Mouse (Mus musculus): ENCODE measurements around the gene Pms1. TPM values are rescaled to one million over a fixed set of nuclear protein-coding genes. Genes with fewer than 3 reads are reported as not detected.
"Not testable (repeated sequence)": the region's sequence is repeated elsewhere in the genome, so short reads cannot be mapped to it uniquely, and the experiment has no call there.

Gene Pms1
- polyA plus RNA-seq (2014; fragmentation: Nextera tagmentation; extraction: Ambion mirVana), result 21.6 and 25.9 TPM in 2 replicates

DNA sequence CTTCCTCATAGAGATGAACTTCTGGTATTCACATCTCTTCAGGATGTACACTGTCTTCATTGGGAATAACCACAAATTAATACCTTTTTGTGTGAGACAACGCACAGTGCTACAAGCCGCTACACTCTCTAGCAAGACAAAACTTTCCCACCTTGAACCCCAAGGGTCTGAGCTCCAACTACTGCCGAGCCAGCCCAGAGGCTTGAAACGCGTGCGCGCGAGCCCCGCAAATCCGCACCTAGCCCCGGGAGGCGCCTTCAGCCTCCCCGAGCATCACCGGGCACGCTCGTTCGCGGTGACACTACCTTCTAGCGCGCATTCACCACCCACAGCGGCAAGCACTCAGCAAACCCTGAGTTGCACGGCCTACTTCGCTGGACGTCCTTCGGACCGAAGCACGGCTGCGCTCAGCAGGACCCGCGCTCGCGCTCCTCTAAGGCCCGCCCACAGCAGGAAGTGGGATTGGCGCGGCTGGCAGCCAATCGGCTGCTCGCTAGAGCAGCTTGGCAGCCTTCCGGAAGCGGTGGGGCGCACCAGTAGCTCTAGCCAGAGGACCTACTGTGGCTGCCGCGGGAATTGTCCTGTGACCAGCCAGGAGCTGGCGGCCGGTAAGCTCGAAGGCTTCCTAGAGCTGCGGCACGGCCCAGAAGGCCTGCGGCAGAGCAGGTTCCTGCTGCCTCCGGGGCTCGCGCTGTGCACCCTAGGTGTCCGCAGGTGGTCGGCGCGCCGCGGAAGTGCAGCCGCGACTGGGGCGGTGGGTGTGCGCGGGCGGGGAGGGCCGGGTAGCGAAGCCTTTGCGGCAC lies at the start of gene Pms1, which contains the start of the genes Ormdl1 and Gm28778:
TSS of gene Pms1 (minus strand) at position 438 of the 803 bp plus-strand sequence.
TSS of gene Ormdl1 (plus strand) at position 515 of the 803 bp plus-strand sequence.
TSS of gene Gm28778 (plus strand) at position 531 of the 803 bp plus-strand sequence.
- Histone ChIP-seq H3K27ac (replicated peaks; ENCODE audit: low read depth, low read length) (peak within 1 kb of the TSS; percentile 66; the same call in 1 of the 2 replicates), H3K9me3 (replicated peaks; ENCODE audit: control insufficient read depth, low read length) (no peaks in the 10 kb centered on the region), H3K9ac (replicated peaks; ENCODE audit: low read length) (peak within 1 kb of the TSS; percentile 77), H3K4me1 (ENCODE audit: control insufficient read depth, insufficient read depth, low read length) (no peaks in the 10 kb centered on the region), H3K36me3 (replicated peaks; ENCODE audit: control insufficient read depth, insufficient read depth, low read depth, low read length) (no peaks in the 10 kb centered on the region), H3K4me3 (ENCODE audit: low read depth, low read length) (peak within 1 kb of the TSS; percentile 66), H3K27me3 (ENCODE audit: control insufficient read depth, insufficient read depth, low read length) (no peaks in the 10 kb centered on the region), H3K4me2 (ENCODE audit: low read depth, low read length) (peak within 1 kb of the TSS; percentile 50)
- ATAC-seq (replicated peaks; ENCODE audit: insufficient number of reproducible peaks, low FRiP score, low TSS enrichment, low read depth) (peak; percentile 99), DNase-seq (ENCODE audit: low spot score) (peak; percentile 95)
- WGBS, result under 1% methylated on average over 66 of the region's 66 CpGs

DNA sequence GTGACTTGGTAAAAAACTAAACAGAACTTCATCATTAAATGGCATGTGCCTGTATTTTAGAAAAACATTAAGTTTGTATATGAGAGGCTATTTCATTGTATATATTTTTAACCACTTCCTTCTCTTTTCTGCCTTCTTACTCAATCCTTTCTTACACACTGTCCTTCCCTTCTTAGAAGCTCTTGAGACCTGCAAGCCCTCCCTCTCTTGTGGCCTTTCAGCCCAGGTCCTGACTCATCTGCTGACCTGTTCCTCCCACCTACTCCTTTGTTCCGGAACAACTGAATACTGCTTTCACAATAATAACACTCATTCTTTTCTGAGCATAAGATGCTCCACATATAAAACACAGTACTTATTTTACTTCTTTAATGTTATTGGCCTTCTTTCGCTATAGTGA lies 44.3 kb upstream of the Pms1 start:
- no peak for ATAC-seq (replicated peaks; ENCODE audit: insufficient number of reproducible peaks, low FRiP score, low TSS enrichment, low read depth)
- 97% methylated on average over 2 of the region's 2 CpGs for WGBS

DNA sequence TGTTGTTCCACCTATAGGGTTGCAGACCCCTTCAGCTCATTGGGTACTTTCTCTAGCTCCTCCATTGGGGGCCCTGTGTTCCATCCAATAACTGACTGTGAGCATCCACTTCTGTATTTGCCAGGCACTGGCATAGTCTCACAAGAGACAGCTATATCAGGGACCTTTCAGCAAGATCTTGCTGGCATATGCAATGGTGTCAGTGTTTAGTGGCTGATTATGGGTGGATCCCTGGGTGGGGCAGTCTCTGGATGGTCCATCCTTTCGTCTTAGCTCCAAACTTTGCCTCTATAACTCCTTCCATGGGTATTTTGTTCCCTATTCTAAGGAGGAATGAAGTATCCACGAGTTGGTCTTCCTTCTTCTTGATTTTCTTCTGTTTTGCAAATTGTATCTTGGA lies 40.6 kb upstream of the Pms1 start:
- not testable (repeated sequence) for H3K27ac ChIP-seq (replicated peaks; ENCODE audit: low read depth, low read length); DNase-seq (ENCODE audit: low spot score); ATAC-seq (replicated peaks; ENCODE audit: insufficient number of reproducible peaks, low FRiP score, low TSS enrichment, low read depth); H3K9ac ChIP-seq (replicated peaks; ENCODE audit: low read length); H3K4me2 ChIP-seq (ENCODE audit: low read depth, low read length); H3K27me3 ChIP-seq (ENCODE audit: control insufficient read depth, insufficient read depth, low read length); H3K4me1 ChIP-seq (ENCODE audit: control insufficient read depth, insufficient read depth, low read length); H3K4me3 ChIP-seq (ENCODE audit: low read depth, low read length); H3K36me3 ChIP-seq (replicated peaks; ENCODE audit: control insufficient read depth, insufficient read depth, low read depth, low read length); H3K9me3 ChIP-seq (replicated peaks; ENCODE audit: control insufficient read depth, low read length)
- WGBS, result 76% methylated on average over 2 of the region's 2 CpGs

More for the DNA sequence above, 44.3 kb upstream of the Pms1 start:
- no peaks in the 10 kb centered on the region; the same call in 1 of the 2 replicates for H3K9me3 ChIP-seq (replicated peaks; ENCODE audit: control insufficient read depth, low read length)
- no peak overlapping the region for H3K4me3 ChIP-seq (ENCODE audit: low read depth, low read length)
- H3K9ac ChIP-seq (replicated peaks; ENCODE audit: low read length), result no peak overlapping the region
- no peak overlapping the region for H3K27ac ChIP-seq (replicated peaks; ENCODE audit: low read depth, low read length)
- H3K4me2 ChIP-seq (ENCODE audit: low read depth, low read length), result no peak overlapping the region
- no peaks in the 10 kb centered on the region; the same call in none of the 2 replicates for H3K36me3 ChIP-seq (replicated peaks; ENCODE audit: control insufficient read depth, insufficient read depth, low read depth, low read length)
- H3K27me3 ChIP-seq (ENCODE audit: control insufficient read depth, insufficient read depth, low read length), result no peaks in the 10 kb centered on the region
- H3K4me1 ChIP-seq (ENCODE audit: control insufficient read depth, insufficient read depth, low read length), result no peaks in the 10 kb centered on the region
- DNase-seq (ENCODE audit: low spot score), result no peak

DNA sequence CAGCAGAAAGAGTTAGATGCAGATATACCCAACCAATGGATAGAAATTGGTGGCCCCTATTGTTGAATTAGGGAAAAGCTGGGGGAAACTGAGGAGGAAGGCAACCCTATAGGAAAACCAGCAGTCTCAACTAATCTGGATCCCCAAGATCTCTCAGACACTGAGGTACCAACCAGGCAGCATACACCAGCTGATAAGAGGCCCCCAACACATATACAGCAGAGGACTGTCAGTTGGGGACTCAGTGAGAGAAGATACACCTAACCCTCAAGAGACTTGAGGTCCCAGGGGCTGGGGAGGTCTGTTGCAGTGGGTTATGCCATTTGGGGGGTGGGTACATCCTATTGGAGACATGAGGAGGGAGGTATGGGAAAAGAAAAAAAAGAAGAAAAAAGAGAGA lies 38.6 kb upstream of the Pms1 start:
- no peak overlapping the region for H3K9ac ChIP-seq (replicated peaks; ENCODE audit: low read length)
- ATAC-seq (replicated peaks; ENCODE audit: insufficient number of reproducible peaks, low FRiP score, low TSS enrichment, low read depth), result no peak
- H3K4me3 ChIP-seq (ENCODE audit: low read depth, low read length), result no peak overlapping the region
- no peaks in the 10 kb centered on the region for H3K36me3 ChIP-seq (replicated peaks; ENCODE audit: control insufficient read depth, insufficient read depth, low read depth, low read length)
- H3K27me3 ChIP-seq (ENCODE audit: control insufficient read depth, insufficient read depth, low read length), result no peaks in the 10 kb centered on the region
- no peaks in the 10 kb centered on the region for H3K4me1 ChIP-seq (ENCODE audit: control insufficient read depth, insufficient read depth, low read length)
- no peaks in the 10 kb centered on the region for H3K9me3 ChIP-seq (replicated peaks; ENCODE audit: control insufficient read depth, low read length)
- H3K27ac ChIP-seq (replicated peaks; ENCODE audit: low read depth, low read length), result no peak overlapping the region
- DNase-seq (ENCODE audit: low spot score), result no peak
- no peak overlapping the region for H3K4me2 ChIP-seq (ENCODE audit: low read depth, low read length)

DNA sequence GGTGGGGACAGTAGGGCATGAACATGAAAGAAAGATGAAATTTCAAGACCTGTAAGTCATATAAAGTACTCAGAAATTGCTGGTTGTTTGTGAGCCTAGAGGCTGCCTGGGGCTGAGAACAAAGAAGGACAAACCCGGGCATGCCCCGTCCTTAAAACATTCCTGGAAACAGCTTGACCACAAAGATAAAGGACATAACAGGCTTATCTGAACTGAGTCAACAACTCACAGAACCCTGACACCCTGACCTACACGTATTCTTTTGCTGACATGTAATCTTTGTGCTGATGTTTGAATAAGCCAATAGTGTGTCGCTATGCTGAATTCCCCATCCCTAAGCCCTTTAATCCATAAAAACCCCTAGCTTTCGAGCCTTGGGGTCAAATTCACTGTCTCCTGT lies 36.7 kb upstream of the Pms1 start:
- H3K27ac ChIP-seq (replicated peaks; ENCODE audit: low read depth, low read length); H3K36me3 ChIP-seq (replicated peaks; ENCODE audit: control insufficient read depth, insufficient read depth, low read depth, low read length); H3K4me2 ChIP-seq (ENCODE audit: low read depth, low read length); ATAC-seq (replicated peaks; ENCODE audit: insufficient number of reproducible peaks, low FRiP score, low TSS enrichment, low read depth); H3K4me3 ChIP-seq (ENCODE audit: low read depth, low read length); H3K27me3 ChIP-seq (ENCODE audit: control insufficient read depth, insufficient read depth, low read length); DNase-seq (ENCODE audit: low spot score); H3K4me1 ChIP-seq (ENCODE audit: control insufficient read depth, insufficient read depth, low read length); H3K9ac ChIP-seq (replicated peaks; ENCODE audit: low read length); H3K9me3 ChIP-seq (replicated peaks; ENCODE audit: control insufficient read depth, low read length): not testable (repeated sequence)
- WGBS, result 74% methylated on average over 5 of the region's 5 CpGs

DNA sequence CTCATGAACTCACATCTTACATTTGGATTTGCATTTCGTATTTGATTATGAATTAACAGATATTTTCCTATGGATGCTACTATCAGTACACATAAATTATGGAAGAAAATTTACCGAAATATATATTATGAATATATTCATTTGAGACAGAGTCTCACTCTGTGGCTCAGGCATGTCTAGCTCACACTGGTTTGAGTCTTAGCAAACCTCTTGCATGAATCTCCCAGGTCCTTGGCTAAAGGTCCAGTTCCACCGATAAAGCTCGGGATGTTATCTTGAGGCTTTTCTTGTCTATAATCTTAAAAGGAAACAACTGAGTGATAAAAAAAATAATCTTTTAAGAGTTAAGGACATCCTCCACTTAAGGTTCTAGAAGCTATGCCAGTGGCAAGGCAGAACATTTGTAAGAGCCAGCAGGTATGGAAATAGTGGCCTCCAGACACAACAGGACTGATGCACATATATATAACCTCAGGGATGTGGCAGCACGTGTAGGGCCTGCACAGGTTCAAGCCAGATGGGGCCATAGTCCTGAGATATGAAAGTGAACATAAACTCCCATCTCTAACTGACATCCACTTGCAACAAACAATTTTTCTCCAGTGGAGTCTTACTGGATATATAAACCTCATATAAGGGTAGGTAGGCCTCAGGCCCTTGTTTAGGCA lies 28.1 kb upstream of the Pms1 start:
- no peaks in the 10 kb centered on the region for H3K27me3 ChIP-seq (ENCODE audit: control insufficient read depth, insufficient read depth, low read length)
- H3K9me3 ChIP-seq (replicated peaks; ENCODE audit: control insufficient read depth, low read length), result no peaks in the 10 kb centered on the region
- no peak overlapping the region for H3K9ac ChIP-seq (replicated peaks; ENCODE audit: low read length)
- no peak for ATAC-seq (replicated peaks; ENCODE audit: insufficient number of reproducible peaks, low FRiP score, low TSS enrichment, low read depth)
- H3K4me1 ChIP-seq (ENCODE audit: control insufficient read depth, insufficient read depth, low read length), result no peaks in the 10 kb centered on the region
- DNase-seq (ENCODE audit: low spot score), result no peak
- H3K4me2 ChIP-seq (ENCODE audit: low read depth, low read length), result no peak overlapping the region
- H3K27ac ChIP-seq (replicated peaks; ENCODE audit: low read depth, low read length), result no peak overlapping the region
- no peak overlapping the region for H3K4me3 ChIP-seq (ENCODE audit: low read depth, low read length)
- H3K36me3 ChIP-seq (replicated peaks; ENCODE audit: control insufficient read depth, insufficient read depth, low read depth, low read length), result no peaks in the 10 kb centered on the region
- 92% methylated on average over 5 of the region's 5 CpGs for WGBS

DNA sequence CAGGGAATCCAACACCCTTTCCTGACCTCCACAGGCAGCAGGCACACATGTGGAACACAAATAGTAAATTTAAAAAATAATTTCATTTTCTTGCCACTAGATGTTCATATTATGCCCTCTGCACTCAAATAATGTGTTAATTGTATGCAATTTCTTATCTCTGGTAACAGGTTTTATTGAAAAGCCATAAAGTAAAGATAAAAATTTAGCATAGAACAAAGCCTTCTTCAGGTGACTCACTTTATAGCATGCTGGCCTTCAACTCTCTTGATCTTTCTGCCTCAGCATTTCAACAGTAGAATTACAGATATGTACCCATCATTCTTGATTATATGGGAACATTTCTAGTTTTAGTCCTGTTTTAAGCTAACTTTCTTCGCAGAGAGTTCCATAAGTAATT lies 27.5 kb upstream of the Pms1 start:
- H3K9me3 ChIP-seq (replicated peaks; ENCODE audit: control insufficient read depth, low read length), result no peaks in the 10 kb centered on the region
- no peak overlapping the region for H3K4me2 ChIP-seq (ENCODE audit: low read depth, low read length)
- H3K27ac ChIP-seq (replicated peaks; ENCODE audit: low read depth, low read length), result no peak overlapping the region
- WGBS, result 87% methylated on average over 1 of the region's 1 CpGs
- no peak for ATAC-seq (replicated peaks; ENCODE audit: insufficient number of reproducible peaks, low FRiP score, low TSS enrichment, low read depth)
- H3K4me3 ChIP-seq (ENCODE audit: low read depth, low read length), result no peak overlapping the region
- no peaks in the 10 kb centered on the region for H3K36me3 ChIP-seq (replicated peaks; ENCODE audit: control insufficient read depth, insufficient read depth, low read depth, low read length)
- no peak overlapping the region for H3K9ac ChIP-seq (replicated peaks; ENCODE audit: low read length)
- no peaks in the 10 kb centered on the region for H3K27me3 ChIP-seq (ENCODE audit: control insufficient read depth, insufficient read depth, low read length)
- DNase-seq (ENCODE audit: low spot score), result no peak
- H3K4me1 ChIP-seq (ENCODE audit: control insufficient read depth, insufficient read depth, low read length), result no peaks in the 10 kb centered on the region

DNA sequence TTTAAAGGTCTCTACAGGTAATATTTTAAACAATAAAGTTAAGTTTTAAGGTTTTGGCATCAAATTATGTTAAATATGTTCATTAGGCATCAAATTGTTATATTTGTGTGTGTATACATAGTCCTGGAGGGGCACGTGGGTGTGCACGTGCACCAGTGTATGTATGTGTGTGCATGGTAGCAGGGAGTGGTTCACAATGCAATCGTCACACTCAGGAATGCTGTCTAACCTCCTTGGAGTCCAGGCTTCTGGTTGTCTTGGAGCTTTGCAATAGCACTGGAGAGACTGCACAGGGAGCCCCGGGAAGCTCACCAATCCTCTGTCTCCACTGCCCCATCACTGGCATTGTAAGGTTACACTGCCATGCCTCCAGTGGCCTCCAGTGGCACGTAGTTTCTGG lies 26.4 kb upstream of the Pms1 start:
- H3K27ac ChIP-seq (replicated peaks; ENCODE audit: low read depth, low read length), result no peak overlapping the region
- no peaks in the 10 kb centered on the region for H3K9me3 ChIP-seq (replicated peaks; ENCODE audit: control insufficient read depth, low read length)
- 86% methylated on average over 5 of the region's 5 CpGs for WGBS
- no peaks in the 10 kb centered on the region for H3K4me1 ChIP-seq (ENCODE audit: control insufficient read depth, insufficient read depth, low read length)
- no peak overlapping the region for H3K4me2 ChIP-seq (ENCODE audit: low read depth, low read length)
- H3K9ac ChIP-seq (replicated peaks; ENCODE audit: low read length), result no peak overlapping the region
- DNase-seq (ENCODE audit: low spot score) (no peak), ATAC-seq (replicated peaks; ENCODE audit: insufficient number of reproducible peaks, low FRiP score, low TSS enrichment, low read depth) (no peak)
- no peaks in the 10 kb centered on the region for H3K36me3 ChIP-seq (replicated peaks; ENCODE audit: control insufficient read depth, insufficient read depth, low read depth, low read length)
- H3K27me3 ChIP-seq (ENCODE audit: control insufficient read depth, insufficient read depth, low read length), result no peaks in the 10 kb centered on the region
- no peak overlapping the region for H3K4me3 ChIP-seq (ENCODE audit: low read depth, low read length)

All from embryonic facial prominence, embryonic 11.5 days (tissue).